Mouse (Mus musculus): ENCODE measurements around the gene Rhox8. TPM values are rescaled to one million over a fixed set of nuclear protein-coding genes. Genes with fewer than 3 reads are reported as not detected.

Rhox8 gene
- total RNA-seq (2012; rRNA removed) (not detected in 2 replicates), polyA plus RNA-seq (2012; ENCODE audit: insufficient read depth in 1 of 2, insufficient read length in 2 of 2, low read depth in 1 of 2, low replicate concordance in 2 of 2, missing spikeins in 1 of 2) (not detected)

- TF ChIP-seq RCOR1 (IDR thresholded peaks at IDR 0.05; ENCODE audit: low read depth, low read length) (no peak), HCFC1 (IDR thresholded peaks at IDR 0.05; ENCODE audit: low read depth, low read length) (no peak), SIN3A (IDR thresholded peaks at IDR 0.05; ENCODE audit: low read length) (no peak), TBP (IDR thresholded peaks at IDR 0.05; ENCODE audit: low read depth, low read length) (no peak), MAFK (IDR thresholded peaks at IDR 0.05; ENCODE audit: borderline replicate concordance, low read depth, low read length) (no peak), NELFE (IDR thresholded peaks at IDR 0.05; ENCODE audit: low read depth, low read length) (no peak), TCF12 (IDR thresholded peaks at IDR 0.05; ENCODE audit: low read depth, low read length) (no peak), SMC3 (IDR thresholded peaks at IDR 0.05; ENCODE audit: low read depth, low read length) (no peak), ZNF384 (IDR thresholded peaks at IDR 0.05; ENCODE audit: low read depth, low read length) (no peak), EP300 (IDR thresholded peaks at IDR 0.05; ENCODE audit: low read depth in 1 of 2, low read length in 2 of 2) (no peak), USF1 (IDR thresholded peaks at IDR 0.05; ENCODE audit: low read depth, low read length) (no peak), MXI1 (IDR thresholded peaks at IDR 0.05; ENCODE audit: low read depth, low read length) (no peak), E2F4 (IDR thresholded peaks at IDR 0.05; ENCODE audit: borderline replicate concordance, low read depth, low read length) (no peak), ZC3H11A (IDR thresholded peaks at IDR 0.05; ENCODE audit: low read depth, low read length) (no peak), ZMIZ1 (IDR thresholded peaks at IDR 0.05; ENCODE audit: low read depth, low read length) (no peak), USF2 (IDR thresholded peaks at IDR 0.05; ENCODE audit: borderline replicate concordance in 1 of 2, insufficient read depth in 1 of 2, low read depth in 1 of 2, low read length in 2 of 2) (no peak), ETS1 (IDR thresholded peaks at IDR 0.05; ENCODE audit: low read depth, low read length) (no peak)
- Histone ChIP-seq H3K9ac (ENCODE audit: control insufficient read depth, low read depth, low read length, poor library complexity, severe bottlenecking) (no peak within 1 kb of the TSS), H3K9me3 (replicated peaks; ENCODE audit: insufficient read depth, low read length) (no peaks in the 10 kb centered on the region), H3K27me3 (ENCODE audit: control insufficient read depth in 1 of 2, insufficient read depth in 2 of 2, low read length in 2 of 2) (no peaks in the 10 kb centered on the region), H3K4me3 (ENCODE audit: control insufficient read depth in 1 of 2, insufficient read depth in 1 of 2, low read depth in 2 of 2, low read length in 2 of 2) (no peak within 1 kb of the TSS), H3K79me2 (ENCODE audit: control insufficient read depth, insufficient read depth, low read length, poor library complexity) (no peaks in the 10 kb centered on the region), H3K4me1 (ENCODE audit: control insufficient read depth in 1 of 2, insufficient read depth in 2 of 2, low read length in 2 of 2) (no peaks in the 10 kb centered on the region), H3K36me3 (ENCODE audit: control insufficient read depth in 1 of 2, insufficient read depth in 2 of 2, low read length in 2 of 2) (no peaks in the 10 kb centered on the region), H3K27ac (ENCODE audit: control insufficient read depth, low read depth, low read length) (no peak within 1 kb of the TSS)
- DNase-seq (ENCODE audit: low read depth, low spot score): no peak
These were observed at the start of gene Rhox8 for GRCm38 (mm10) chrX:37878844-37879243. Rhox8 (minus strand) TSS chrX:37878944.

GRCm38 (mm10) chrX:37916311-37916710 is 37.6 kb upstream of the Rhox8 start:
- H3K9me3 ChIP-seq (replicated peaks; ENCODE audit: insufficient read depth, low read length): no peaks in the 10 kb centered on the region
- H3K36me3 ChIP-seq (ENCODE audit: control insufficient read depth in 1 of 2, insufficient read depth in 2 of 2, low read length in 2 of 2): no peaks in the 10 kb centered on the region
- peak; percentile 1 for DNase-seq (ENCODE audit: low read depth, low spot score)
- H3K27me3 ChIP-seq (ENCODE audit: control insufficient read depth in 1 of 2, insufficient read depth in 2 of 2, low read length in 2 of 2): no peaks in the 10 kb centered on the region
- no peak overlapping the region for H3K4me3 ChIP-seq (ENCODE audit: control insufficient read depth in 1 of 2, insufficient read depth in 1 of 2, low read depth in 2 of 2, low read length in 2 of 2)
- no peaks in the 10 kb centered on the region for H3K79me2 ChIP-seq (ENCODE audit: control insufficient read depth, insufficient read depth, low read length, poor library complexity)
- H3K27ac ChIP-seq (ENCODE audit: control insufficient read depth, low read depth, low read length): no peak overlapping the region
- no peak for TF ChIP-seq HCFC1 (IDR thresholded peaks at IDR 0.05; ENCODE audit: low read depth, low read length)
- no peak overlapping the region for H3K9ac ChIP-seq (ENCODE audit: control insufficient read depth, low read depth, low read length, poor library complexity, severe bottlenecking)
- H3K4me1 ChIP-seq (ENCODE audit: control insufficient read depth in 1 of 2, insufficient read depth in 2 of 2, low read length in 2 of 2): no peaks in the 10 kb centered on the region

Data from MEL (cell line).